Mouse (Mus musculus) brain, embryonic 14.5 days (tissue): ENCODE results near the gene Soga3.

Source experiments
- CTCF ChIP-seq: fragments of 200-500 bp; IDR thresholded peaks from 2 replicates; pipeline ENCODE4 v1.5.1; 2012; ENCODE audit warnings: inconsistent platforms, mild to moderate bottlenecking, moderate library complexity, borderline replicate concordance; ENCODE audit not compliant: insufficient read depth, insufficient read length; ENCODE audit errors: extremely low read depth
- POLR2A ChIP-seq: fragments of 200-500 bp; IDR thresholded peaks from 2 replicates; pipeline ENCODE4 v1.6.1; 2012; ENCODE audit warnings: mild to moderate bottlenecking, inconsistent platforms, borderline replicate concordance; ENCODE audit not compliant: poor library complexity, insufficient read depth, insufficient read length, severe bottlenecking; ENCODE audit errors: extremely low read depth

GRCm38 (mm10) chr10:29196811-29197210, 53.2 kb downstream of the Soga3 start:
- TF ChIP-seq CTCF (no peak), POLR2A (no peak)
